Mouse (Mus musculus) thymus, postnatal 10 days (tissue): ENCODE measurements at regions not wholly inside any gene's neighbourhood (a gene's known extent, or its start where the extent isn't known, plus 50 kb on each side); places are given as distances from the start of the nearest gene placed in this dataset.

Experiments used
- DNase-seq, 2 experiments: peaks; one replicate each; pipeline ENCODE4 v3.0.0; 2021; ENCODE audit warnings: low spot score in 2 of 2

DNA sequence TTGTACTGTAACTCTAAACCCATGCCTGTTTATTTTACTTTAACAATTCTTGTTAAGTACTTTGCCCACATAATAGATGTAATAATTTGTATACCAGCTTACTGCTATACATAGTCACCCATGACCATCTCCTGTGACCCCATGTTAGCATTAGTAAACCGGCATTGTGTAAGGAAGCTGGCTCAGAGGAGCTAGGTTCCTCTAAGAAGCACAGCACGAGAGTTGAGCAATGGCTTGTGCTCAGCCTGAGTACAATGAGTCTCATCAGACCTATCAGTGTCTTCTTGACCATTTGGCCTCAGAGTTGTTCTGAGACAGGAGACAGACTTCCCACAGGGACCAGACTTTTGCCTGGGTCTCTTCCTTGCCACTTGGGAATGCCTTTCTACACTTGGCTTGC is 279.6 kb downstream of the Maf start:
- no peak for DNase-seq

DNA sequence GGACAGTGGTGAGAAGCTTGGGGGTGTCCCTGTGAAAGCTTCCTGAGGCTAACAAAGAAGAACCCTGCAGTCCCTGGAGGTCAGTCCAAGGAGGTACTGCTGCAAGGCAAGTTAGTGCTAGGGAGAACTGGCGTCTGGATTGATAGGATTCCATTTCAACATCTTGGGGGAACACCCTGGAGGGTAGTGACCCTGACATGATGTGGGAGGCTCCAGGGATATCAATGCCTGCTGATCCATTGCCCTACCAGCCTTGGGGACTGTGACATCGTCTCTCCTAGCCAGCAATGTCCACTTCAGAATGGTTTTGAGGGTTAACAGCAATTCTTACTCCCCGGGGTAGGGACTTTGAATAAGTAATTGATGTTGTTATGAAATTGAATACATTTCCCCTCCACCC is 280.1 kb downstream of the Maf start:
- DNase-seq, result no peak

DNA sequence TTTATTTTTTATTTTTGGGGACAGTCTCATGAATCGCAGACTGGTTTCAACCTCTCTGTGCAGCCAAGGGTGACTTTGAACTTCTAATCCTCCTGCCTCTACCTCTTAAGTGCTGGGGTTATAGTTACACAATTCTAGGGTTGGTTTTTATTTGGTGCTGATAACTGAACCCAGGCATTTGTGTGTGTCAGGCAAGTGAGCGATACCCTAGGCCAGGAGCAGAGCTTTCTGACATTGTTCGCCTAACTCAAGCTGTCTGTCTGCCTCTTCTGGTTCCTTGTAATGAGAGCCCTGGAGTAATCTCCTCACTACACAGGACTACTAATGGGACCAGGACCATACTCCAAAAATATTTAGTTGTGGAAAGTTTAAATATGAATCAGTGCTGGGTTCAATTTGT is 281.1 kb downstream of the Maf start:
- DNase-seq, result no peak

DNA sequence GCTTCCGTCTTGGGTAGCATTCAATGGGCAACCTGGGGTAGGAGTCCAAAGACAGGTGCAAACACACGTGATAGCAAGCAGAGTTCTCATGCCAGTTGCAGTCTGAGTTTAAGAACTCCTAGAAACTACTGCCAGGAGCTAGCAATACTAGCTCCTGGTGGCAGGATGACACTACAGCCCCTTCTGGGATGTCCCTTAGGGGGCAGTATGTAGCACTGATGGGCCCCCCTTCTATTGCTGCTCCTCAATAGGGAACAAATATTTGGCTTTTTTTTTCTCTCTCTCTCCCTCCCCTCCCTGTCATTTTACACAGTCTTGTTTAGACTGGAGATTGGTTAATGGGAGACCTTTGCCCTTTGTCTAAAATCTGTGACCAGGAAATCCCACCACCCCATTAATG is 282.2 kb downstream of the Maf start:
- DNase-seq, result peak in 1 of 2 experiments; percentile 21

DNA sequence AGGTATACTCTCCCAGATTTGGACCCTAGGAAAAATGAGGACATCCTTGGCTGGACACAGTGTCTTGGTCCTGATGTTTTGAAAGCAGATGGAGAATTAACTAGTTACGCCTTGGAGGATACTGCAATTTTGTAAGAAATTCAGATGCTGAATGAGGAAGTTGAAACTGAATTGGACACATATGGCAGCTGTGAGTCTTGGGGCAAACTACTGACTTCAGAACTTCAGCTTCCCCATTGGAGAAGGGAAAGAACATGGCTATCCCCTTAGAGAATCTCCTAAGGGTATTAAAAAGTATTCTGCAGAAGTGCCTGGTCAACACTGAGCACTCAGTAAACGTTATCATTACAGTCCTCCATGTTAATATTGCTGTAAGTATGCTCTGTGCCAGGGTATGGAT is 283.9 kb downstream of the Maf start:
- DNase-seq, result no peak

DNA sequence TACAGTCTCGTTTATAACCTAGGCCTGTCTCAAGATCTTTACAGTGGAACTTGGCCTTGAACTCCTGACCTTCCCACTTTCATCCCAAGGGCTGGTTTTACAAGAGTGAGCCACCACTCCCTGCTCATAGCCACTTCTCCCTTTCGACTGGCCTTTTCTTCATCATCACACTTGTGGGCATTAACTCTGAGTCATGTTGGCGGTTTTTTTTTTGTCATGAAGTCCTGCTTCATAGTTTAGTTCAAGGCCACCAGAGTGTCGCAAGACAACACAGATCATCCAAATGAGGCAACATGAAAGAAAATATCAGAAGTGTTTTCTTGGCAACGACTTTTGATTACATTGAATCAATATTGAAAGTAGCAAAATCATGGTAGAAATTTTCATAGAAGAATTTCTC is 284.5 kb downstream of the Maf start:
- DNase-seq, result no peak

DNA sequence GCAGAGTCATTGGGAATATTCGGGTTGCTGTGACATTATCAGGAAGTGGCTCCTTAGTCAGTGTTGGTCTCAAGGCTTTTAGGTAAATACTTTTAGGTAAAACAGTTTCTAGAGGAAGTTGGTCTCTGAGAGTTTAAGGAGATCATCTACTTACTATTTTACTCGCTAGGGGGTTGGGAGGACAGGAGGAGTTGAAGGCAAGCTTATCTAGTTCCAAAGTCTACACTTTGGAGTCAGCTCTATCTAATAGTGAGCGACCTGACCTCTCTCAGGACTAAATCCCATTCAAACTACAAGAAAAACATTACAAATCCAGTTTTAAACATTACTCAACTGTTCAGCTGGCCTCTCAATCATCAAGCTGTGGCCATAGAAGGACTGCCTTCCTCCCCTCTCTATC is 287.1 kb downstream of the Maf start:
- no peak for DNase-seq

DNA sequence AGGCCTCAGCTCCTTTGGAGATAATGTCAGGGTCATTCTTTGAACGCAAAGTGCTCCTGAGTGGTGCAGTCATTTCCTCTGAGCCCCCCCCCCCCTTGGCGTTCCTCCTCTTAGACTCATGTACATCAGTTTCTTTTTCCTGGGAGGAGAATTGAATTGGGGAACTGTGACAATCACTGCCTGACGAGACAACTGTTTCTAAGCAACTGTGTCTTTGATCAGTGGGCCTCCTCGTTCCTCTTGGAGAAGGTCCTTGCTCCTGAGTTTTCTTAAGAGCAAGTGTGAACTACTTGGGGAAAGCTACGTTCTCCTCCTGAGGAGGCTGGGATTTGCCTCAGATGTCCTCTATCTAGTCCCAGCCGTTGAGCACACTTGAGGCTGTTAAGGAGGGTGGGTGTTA is 287.5 kb downstream of the Maf start:
- DNase-seq, result no peak

DNA sequence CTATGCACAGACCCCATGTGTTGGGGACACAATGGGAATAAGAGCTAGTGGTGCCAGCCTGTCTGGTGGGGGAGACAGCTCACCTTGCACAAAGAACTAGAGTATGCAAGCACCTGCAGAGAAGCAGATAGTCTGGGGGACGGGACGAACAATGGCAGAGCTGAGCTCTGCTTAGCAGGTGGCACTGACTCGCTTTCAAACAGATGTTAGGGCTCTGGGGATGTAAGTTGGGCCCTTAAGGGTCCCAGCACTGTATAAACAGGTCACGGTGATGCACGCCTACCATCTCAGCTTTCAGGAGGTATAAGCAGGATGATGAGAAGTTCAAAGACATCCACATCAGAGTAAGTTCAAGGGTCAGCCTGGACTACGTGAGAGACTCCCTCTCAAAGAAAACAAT is 289.5 kb downstream of the Maf start:
- DNase-seq, result peak; percentile 51 to 58

DNA sequence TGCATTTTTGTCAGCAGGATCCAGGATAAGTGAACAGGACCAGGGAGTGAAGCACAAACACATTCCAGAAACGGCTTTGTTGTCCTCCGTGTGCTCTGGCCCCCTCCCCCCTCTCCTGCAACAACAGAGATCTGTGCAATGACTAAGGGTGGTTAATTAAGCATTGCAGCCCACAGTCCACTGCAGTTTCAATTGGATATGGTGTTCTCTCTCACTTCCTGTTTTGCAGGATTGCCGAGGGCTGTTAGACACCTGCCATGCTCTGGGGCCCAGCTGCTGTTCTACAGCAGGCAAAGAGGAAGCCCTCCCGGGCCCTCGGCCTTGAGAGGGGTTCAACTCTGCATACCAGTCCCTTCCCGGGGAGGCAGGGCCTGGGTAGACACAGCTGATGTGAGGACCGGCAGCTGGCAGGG is 293.5 kb downstream of the Maf start:
- peak; percentile 84 to 86 for DNase-seq

DNA sequence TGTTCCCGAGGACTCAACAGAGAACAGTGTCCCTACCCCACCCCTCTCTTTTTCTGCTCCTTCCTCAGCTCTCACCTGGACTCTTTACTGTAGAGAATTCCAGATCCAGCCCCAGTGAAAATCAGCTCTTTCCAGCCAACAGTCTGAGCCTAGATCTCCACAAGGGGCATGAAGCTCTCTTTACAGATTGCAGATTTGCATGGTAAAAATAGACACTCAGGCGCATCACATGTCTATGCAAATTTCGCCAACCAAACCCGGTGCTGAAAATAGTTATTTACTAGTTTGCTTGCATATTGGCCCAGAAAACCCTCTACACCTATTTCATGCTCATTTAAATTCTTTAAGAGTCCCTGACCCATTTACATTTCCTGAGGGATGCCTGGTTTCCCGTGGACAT is 295.8 kb downstream of the Maf start:
- DNase-seq, result no peak

DNA sequence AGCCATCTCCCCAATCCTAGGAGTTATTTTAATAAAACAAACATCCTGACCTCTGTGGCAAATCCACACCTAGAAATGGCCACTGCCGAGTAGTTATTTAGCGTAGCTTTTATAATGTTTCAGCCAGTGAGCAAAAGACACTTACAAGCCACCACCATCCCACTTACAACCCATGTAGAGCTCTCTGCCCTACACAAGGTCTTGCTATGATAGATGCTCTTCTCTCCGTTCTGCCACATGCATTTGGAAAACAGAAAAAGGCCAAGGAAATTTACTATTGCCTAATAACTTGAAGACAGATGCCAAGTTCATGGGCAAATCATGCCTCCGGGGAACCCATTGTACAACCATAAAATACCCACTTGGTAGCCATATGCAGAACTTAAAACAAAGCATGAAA is 296.5 kb downstream of the Maf start:
- DNase-seq, result no peak

DNA sequence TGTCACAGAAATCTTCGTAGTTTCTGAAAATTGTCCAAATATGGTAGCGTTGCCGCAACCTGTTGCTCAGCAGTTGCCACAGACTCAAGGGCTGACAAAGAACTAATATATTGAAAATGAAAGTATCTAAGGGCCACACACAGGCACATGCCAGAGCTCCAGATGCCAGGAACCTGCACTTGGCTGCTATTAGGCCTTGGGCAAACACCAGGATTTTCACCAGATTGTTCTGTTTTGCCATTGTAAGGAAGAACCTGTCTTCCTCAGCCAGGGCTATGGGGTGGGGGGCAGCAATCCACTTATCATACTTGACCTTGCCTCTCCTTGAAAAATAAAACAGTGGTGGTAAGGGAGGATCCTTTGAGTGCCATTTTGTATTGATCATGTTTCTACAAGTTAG is 297.4 kb downstream of the Maf start:
- no peak for DNase-seq

DNA sequence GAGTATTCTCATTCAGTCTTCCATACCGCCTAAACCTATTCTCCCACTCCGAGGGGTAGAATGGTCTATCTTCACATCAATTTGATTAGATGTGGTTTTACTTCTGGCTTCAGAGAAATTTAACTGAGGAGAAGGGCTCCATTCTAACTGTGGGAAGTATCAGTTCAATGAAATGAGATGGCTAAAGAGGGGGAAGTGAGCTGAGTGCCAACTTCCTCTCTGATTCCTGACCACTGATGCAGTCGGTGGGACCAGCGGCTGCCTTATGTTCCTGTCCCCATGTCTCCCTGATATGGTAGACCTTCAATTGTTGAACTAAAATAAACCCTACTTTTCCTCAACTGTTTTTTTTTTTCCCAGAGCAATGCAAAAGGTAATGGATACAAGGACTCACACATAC is 300.1 kb downstream of the Maf start:
- no peak for DNase-seq

DNA sequence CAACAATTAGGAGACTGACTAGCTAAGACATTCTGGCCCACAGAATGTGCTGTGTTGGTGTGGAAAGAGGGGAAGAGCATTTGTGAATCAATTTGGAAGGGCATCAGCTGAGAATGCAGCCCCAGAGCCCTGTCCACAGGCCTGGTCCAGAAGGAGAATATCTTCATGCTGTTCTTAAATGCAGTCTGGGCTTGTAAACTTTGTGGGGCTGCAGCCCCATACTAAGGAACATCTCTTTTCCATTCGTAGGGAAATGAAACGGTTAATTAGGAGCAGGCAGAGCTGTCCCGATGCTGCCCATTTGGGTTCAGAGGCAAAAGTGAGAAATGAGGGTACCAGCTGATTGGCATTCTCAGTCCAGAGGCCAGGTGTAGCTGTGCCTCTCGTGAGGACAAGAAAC is 304.0 kb downstream of the Maf start:
- DNase-seq, result no peak

DNA sequence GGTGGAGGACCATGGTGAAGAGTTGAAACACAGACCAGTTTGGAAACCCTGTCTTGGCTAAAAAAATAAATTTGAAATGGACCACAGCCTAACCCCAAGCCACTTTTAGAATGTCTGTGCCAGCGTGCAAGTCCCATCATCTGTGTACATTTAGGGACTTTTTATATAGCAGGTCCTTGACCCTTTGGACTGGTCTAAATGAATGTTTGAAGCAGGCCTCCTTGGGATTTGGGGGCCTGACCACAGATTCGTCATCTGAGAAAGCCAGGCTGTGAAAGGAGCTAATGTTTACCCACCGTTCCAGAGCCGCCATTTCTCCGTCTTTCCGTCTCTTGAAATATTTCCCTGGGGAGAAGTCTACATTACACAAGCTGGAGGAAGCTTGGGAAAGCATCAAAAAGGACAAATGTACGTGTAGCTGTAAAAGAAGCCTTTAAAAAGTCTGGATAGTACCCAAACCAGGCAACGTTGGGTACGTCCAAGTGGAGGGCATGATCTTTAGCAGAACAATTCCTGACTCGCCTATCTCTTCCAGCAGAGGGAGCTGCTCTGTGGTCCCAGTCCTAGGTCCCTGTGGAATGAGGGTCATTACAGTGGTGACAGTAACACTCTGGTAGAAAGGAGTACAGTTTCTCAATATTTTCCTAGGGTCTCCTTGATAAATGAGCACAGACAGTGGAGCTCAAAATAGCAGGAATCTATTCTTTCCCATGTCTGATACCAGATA is 305.0 kb downstream of the Maf start:
- no peak for DNase-seq
